Mouse (Mus musculus) C2C12 (cell line): Measurements from ENCODE around the gene Ltb.

Experiments
- CTCF ChIP-seq: IDR thresholded peaks from one replicate; pipeline ENCODE4 v1.5.1; 2011; ENCODE audit not compliant: control insufficient read depth, insufficient read depth, insufficient read length
- MAX ChIP-seq: IDR thresholded peaks from one replicate; pipeline ENCODE4 v1.6.1; 2011; ENCODE audit warnings: mild to moderate bottlenecking, control low read depth
- MYOG ChIP-seq: IDR thresholded peaks from one replicate; pipeline ENCODE4 v1.6.1; 2011; ENCODE audit not compliant: control insufficient read depth, insufficient read length; ENCODE audit errors: extremely low read depth
- USF1 ChIP-seq: IDR thresholded peaks from one replicate; pipeline ENCODE4 v1.6.1; 2011; ENCODE audit warnings: low read depth, mild to moderate bottlenecking, control low read depth, moderate library complexity

GRCm38 (mm10) chr17:35218516-35219193 is 24.4 kb downstream of the Ltb start:
- no peak for TF ChIP-seq MAX
- TF ChIP-seq CTCF: no peak
- no peak for TF ChIP-seq MYOG
- TF ChIP-seq USF1: no peak
